Mouse (Mus musculus): ENCODE results near the gene Atxn2.
"Not testable (repeated sequence)": the region's sequence is repeated elsewhere in the genome, so short reads cannot be mapped to it uniquely, and the experiment has no call there.

The Atxn2 gene

DNA sequence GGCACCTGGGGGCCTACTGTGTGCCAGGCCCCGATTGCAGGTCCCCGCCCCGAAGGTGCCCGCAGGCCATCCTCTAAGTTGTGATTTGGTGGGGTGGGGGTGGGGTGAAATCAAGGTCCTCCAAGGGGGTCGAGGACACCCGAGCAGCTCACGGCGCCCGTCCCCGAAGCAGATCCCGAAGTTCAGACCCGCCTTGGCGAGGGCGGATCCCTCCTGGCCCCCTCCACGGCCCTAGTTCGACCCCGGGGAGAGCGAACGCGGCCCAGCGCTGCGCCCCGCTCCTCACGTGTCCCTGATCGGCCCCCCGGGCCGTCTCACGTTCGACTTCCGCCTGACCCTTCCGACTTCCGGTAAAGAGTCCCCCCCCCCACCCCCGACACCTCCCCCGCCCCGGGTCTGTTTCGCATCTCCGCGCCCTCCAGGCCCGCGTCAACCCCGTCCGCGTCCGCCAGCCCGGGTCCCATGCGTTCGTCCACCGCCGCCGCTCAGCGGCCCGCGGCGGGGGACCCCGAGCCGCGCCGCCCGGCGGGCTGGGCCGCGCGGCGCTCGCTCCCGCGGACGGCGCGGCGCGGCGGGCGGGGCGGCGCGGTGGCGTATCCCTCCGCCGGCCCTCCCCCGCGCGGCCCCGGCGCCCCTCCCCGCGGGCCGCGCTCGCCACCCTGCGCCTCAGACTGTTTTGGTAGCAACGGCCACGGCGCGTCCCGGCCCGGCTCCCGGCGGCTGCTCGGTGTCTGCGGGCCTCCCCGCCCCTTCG lies at the start of gene Atxn2:
TSS of gene Atxn2 (plus strand) at position 164 of the 754 bp plus-strand sequence.
- peak; percentile 75 for DNase-seq (ENCODE audit: low read depth, low spot score)

DNA sequence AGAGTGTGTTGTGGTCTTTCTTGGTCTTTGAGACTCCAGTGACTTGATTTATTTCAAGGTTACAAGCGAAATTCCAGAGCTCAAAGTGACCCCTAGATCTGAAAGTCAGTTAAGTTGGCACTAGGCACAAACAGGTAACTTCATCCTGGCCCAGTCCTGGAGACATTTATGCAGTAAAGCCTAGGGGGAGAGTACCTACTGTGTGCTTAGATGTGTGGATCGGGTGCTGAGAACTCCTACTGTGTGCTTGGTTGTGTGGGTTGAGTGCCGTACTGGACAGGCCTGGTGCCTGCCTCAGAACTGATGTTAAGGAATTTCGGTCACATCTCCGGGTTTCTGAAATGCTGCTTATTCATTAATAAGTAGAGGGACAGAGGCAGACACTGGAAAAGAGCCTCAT lies 49.6 kb upstream of the Atxn2 start:
- peak; percentile 16 for DNase-seq (ENCODE audit: low read depth, low spot score)

DNA sequence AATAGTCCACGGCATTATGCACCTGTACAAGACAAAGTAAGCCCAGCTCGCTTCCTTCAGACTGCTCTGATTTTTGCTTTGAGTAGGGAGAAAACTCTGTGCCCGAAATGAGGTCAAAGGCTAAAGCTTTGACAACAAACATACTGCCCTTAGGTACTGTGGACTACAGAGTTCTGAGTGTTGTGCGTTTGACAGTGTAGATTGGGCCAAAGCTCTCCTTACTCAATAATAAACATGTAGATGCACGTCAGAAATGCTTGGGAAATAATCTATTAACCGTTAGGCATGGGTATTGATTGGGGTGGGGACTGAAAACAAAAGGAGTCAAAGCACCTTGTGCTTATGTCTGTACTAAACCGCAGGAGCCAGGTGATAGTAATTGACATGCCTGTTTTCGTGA lies 47.7 kb upstream of the Atxn2 start:
- no peak for DNase-seq (ENCODE audit: low read depth, low spot score)

DNA sequence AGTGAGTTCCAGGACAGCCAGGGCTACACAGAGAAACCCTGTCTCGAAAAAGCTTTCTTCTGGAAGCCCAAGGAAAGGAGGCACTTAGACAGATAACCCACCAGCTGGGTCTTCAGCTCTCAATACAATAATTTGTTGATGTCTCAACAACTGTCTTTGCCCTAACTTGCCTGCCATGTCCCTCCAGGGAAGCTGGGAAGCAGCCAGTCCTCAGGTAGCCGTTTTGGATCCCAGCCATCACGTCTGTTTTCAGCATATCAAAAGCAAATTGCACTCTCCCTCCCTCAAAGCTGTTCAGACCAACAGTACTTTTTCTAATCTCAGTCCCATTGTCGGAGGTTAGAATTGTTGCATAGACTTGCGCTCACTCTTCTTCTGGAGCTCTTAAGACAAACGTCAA lies 47.1 kb upstream of the Atxn2 start:
- no peak for DNase-seq (ENCODE audit: low read depth, low spot score)

DNA sequence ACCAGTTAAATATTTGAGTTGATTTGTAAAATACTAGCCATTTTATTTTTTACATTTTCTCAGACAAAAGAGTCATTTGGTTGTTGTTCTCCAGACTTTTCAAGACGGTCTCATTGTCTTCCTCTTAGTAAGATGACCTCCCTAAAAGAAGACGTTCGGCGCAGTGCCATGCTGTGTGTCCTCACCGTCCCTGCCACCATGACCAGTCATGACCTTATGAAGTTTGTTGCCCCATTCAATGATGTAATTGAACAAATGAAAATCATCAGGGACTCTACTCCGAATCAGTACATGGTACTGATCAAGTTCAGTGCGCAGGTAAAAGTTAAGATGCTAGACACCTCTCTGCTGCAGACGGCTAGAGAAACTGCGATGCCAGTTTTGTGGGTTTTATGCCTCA lies 46.2 kb upstream of the Atxn2 start:
- no peak for DNase-seq (ENCODE audit: low read depth, low spot score)

DNA sequence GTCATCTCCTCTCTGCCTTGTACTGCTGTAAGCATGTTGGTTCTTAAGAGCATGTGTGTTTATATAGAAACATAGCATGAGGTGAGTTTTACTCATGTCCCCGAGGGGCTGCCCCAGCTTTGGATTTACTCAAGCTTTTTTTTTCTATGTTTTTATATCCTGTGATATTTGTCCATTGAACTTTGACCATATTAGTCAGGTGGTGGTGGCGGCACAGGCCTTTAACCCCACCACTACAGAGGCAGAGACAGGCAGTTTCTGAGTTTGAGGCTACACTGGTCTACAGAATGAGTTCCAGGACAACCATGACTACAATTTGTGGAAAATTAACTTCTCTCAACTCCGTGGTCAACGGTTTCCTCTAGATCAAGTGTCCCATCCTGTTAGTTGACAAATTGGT lies 44.1 kb upstream of the Atxn2 start:
- no peak for DNase-seq (ENCODE audit: low read depth, low spot score)

DNA sequence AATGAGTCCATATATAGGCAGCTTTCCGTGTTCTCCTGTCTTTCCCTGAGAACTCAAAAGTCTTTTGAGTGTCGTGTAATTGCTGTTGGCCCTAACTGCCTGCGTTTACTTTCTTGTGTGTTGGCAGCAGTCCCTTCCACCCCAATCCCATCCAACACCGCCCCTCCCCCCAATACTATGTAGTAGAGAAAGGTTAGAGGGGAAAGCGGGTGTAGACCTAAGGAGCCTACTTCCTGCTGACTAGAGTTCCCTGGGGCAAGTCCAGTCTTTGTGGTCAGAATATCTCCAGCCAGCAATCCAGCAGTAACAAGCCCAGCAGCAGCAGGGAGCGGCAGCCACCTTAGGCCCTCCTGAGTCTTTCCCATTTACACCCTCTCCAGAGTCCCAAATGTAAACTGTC lies 42.7 kb upstream of the Atxn2 start:
- DNase-seq (ENCODE audit: low read depth, low spot score): peak; percentile 65

DNA sequence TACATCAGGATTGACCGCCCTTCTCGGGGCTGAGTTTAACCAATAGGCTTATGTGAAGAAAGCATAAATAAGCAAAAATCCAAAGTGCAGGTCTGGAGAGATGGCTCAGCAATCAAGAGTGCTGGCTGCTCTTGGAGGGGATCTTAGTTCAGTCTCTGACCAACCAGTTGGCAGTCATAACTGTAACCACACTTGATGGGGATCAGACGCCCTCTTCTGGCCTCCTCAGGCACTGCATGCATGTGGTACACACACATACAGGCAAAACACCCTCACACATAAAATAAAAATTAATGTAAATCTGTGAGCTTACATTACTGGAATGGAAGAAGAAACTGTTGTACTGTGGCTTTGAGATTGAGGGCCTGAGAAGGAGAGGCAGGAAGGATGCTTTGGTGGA lies 40.7 kb upstream of the Atxn2 start:
- DNase-seq (ENCODE audit: low read depth, low spot score): peak; percentile 48

DNA sequence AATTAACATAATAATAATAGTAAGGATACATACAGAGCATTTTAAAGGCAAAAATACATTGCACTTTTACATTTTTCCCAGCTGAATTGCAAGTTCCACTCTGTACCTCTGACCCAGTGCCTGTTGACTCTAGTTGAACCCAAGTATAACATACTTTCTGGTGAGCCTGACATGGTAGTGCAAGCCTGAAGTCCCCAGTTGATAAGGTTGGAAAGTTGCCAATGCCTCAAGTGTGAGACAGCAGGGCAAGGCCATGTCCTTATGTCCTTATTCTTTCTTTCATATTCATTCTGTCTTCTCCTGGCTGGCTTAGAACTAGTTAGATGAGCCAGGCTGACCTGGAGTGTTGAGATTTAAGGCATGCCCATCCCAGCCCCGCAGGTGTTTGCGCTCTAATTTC lies 28.9 kb upstream of the Atxn2 start:
- no peak for DNase-seq (ENCODE audit: low read depth, low spot score)

DNA sequence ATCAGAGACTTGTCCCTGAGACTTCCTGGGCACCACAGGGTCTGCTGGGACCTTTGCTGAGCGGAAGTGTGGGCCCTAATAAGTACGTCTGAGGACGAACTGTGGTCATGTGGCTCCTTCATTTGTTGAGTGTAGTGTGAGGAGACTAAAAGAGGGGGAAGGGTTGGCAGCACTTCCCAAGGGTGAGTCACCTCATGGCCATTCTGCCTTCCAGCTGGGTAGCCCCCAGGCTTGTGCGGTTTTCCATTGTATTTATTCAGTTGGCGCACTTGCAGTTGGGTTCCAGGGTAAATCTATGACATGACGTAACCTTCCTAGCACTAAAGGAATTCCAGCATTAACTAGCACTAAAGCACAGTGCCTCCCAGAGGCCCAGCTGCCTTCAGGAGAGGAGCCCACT lies 25.6 kb upstream of the Atxn2 start:
- DNase-seq (ENCODE audit: low read depth, low spot score): peak; percentile 72

DNA sequence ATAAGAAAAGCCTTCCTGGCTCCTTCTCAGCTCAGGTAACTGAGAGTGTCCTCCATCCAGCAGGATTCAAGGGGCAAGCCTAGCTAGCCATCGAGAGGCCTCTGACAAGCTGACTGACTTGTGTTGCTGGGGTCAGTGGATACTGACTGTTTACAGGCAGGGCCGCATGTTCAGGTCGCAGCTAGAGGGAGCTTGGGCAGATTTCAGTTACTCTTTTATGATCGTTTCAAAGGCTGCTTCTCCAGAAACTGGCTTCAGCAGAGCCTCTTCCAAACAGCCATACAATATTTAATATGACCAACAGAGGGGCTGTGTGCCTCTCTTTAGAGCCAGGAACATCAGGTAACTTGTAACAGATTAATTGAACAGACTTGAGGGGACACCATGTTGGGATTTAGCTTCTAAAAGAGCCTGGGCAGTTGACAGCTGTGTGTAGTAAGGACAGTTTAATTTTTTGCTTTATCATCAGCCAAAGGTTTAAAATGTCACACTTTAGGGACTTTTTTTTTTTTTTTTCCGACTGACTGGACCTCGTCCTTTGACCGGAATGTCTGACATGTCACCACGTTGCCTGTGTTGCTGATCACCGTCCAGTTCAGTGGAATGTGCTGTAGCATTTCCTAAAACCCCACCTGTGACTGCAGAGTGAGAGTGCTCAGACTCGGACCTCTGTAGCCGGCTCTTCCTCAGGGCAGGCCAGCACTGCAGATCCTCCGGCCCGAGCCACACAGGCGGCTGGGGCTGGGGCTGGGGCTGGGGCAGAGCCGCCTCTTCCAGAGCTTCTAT lies 24.8 kb upstream of the Atxn2 start:
- DNase-seq (ENCODE audit: low read depth, low spot score): no peak

DNA sequence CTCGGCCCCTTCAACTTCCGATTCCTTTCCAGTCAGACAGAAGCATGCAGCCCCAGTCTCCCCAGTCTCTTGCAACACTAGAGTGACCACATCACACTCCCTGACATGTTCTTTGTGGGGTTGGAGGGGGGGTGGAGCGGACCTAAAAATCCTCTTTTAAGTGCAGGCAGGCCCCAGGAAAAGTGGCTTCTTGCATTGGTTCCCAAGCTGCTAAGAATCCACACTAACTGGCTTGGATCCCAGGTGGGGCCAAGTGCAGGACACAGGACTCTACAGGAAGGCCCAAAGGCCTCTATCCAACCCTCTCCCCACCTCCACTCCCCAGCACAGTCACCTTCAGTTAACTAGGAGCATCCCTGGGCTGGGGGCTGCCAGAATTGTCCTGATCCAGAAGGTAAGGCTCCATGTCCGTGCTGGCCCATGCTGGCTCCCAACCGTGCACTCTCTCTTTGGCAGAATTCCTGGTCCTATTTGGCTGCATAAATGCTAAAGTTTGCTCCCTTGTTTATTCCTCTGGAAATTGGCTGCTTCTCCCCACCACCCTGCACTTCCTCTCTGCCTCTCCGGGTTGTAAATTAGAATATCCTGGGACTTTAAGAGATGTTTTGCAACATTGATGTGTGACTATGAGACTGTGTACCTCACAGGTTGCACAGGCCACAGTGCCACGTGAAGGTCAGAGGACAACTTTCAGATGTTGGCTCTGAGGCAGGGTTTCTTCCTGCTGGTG lies 20.5 kb upstream of the Atxn2 start:
- DNase-seq (ENCODE audit: low read depth, low spot score): no peak

DNA sequence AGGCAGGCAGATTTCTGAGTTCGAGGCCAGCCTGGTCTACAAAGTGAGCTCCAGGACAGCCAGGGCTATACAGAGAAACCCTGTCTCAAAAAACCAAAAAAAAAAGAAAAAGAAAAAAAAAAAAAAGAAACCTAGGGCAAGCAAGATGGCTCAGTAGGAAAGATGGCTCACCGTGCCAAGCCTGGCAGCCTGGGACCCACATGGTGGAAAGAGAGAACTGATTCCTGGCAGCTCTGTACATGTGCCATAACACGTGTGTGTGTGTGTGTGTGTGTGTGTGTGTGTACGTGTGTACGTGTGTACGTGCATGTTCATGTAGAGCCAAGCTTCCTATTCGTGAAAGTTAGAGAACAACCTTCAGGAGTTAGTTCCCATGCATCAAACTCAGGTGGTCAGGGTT lies 19.7 kb upstream of the Atxn2 start:
- not testable (repeated sequence) for DNase-seq (ENCODE audit: low read depth, low spot score)

DNA sequence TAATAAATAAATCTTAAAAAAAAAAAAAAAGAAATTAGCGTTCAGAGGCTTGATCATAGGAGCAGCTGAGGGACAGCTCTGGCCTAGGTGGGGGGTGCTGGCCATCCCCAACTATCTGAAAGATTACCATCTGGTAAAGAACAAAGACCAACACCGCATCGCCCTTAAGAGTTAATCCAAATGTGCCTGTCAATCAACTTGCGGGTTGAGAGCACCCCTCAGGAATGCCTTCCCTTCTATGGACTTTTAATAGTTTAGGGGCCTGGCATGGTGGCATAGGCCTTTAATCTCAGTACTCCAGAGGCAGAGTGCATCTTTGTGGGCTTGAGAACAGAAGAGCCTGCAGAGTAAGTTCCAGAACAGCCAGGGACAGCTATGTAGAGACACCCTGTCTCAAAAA lies 18.2 kb upstream of the Atxn2 start:
- no peak for DNase-seq (ENCODE audit: low read depth, low spot score)

DNA sequence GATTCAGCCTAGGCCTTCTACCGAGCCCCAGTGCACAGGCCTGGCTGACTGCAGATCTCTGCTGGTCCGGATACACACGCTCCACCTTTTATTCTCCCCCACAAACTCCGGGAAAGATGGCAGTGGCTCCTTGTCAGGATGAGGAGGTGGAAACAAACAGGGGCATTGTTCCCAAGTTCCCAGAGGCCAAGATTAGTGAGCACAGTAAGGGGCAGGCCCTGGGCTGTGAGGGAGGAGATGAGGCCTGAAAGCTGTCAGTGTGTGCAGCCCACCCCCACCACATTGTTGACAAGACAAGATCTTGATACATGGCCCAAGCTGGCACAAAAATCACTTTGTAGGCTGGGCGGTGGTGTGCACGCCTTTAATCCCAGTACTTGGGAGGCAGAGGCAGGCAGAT lies 14.4 kb upstream of the Atxn2 start:
- no peak for DNase-seq (ENCODE audit: low read depth, low spot score)

DNA sequence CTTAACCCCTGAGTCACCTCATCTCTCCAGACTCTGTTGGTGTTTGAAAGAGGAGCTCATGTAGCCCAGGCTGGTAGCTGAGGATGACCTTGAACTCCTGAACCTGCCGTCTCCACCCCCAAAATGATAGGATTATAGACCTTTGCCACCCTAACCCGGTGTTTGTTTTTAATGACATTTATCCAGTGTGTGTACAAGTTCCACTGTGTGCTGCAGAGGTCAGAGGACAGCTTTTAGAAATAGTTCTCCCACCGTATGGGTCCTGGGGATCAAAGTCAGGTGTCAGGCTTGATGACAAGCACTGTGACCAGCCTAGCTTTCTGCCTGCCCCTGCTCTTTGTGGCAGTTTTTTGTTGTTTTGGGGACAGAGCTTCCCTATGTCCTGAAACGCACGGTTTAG lies 11.2 kb upstream of the Atxn2 start:
- no peak for DNase-seq (ENCODE audit: low read depth, low spot score)

DNA sequence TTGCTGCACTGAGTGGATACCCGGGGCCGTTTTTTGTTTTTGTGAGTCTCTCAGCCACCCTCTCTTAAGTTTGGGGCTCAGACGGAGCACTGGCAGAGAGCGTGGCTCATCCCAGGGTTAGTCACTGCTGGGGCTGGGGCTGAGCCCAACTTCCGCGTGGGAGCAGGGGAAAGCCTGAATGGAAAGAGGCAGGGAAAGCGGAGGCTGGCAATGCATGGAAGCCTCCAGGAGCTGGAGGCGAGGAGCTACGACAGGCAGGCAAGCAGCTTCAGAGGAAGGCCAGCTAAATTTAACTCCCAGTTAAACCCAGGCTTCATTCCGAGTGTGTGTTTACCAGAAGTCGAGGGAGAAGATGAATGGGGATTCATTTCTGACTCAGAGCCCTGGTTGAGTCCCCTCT lies 10.6 kb upstream of the Atxn2 start:
- DNase-seq (ENCODE audit: low read depth, low spot score): peak; percentile 72

DNA sequence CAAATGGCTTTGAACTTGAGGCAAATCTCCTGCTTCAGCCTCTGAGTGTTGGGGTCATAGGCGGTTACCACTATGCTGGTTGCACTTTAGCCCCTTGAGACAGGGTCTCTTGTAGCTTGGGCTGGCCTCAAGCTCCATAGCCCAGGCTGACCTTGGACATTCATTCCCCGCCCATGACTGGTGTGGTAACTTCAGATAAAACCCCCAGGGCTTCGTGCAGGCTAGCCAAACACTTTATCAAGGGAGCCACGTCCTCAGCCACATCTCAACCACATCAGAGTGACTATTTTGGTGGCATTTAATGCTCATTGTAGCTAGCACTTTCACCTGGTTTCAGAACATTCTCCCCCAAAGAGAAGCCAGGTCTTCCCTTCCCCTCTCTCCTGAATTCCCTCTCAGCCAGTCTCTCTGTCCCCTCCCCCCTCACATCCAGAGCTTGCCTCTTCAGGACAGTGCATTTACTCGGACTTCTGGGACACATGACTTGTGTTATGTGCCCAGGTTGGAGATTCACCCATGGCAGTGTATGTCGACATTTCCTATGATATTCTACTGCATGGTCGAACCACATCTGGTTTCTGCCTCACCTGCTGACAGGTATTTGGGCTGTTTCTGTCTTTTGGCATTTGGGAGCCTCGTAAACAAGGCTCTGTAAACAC lies 9.9 kb upstream of the Atxn2 start:
- peak; percentile 34 for DNase-seq (ENCODE audit: low read depth, low spot score)

DNA sequence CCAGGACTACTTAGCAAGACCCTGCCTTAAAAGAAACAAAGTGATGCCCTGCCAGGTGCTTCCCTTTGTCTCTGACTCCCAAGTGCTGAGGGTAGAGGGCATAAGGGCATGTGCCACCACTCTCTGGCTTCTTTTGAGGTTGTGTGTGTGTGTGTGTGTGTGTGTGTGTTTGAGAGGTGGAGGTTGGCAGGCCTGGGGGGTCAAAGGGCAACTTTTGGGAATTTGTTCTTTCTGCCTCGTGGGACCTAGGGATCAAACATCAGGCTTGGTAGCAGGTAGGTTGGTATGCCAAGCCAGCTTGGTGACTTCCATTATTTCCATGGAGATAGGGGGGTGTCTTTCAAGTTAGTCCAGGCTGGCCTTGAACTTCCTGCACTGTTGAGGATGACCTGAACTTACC lies 7.8 kb upstream of the Atxn2 start:
- DNase-seq (ENCODE audit: low read depth, low spot score): no peak

DNA sequence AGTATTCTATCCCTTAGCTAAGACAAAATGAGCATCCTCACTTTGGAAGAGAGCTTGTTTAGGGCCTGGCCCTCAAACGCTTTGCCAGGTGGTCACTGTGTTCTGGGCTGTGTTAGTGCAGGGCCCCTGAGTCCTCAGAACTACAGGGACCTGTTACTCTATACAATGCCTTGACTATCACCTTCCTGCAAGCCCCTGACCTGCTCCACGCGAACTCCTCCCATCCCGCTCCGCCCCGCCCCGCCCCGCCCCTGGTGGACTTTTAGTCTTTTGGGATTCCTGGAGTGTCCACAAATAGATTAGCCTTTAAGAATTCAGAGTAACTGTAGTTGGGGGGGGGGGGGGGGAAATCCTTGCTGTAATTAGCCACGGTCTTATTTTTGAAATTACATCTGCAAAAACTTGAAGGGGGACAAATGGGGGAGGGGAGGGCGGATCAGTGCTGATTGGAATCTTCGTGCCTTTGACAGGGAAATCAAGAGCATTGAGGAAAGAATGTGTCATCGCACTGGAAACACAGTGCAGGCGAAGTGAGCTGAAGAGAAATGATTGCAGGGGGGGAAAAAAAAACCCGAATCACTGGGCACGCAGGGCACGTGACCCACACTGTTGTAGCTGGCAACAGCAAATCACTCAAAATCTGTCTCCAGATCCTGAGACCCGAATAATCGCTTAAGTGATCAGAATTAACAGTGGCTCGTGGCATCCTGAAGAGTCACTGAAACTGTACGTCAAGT lies 6.5 kb upstream of the Atxn2 start:
- no peak for DNase-seq (ENCODE audit: low read depth, low spot score)

DNA sequence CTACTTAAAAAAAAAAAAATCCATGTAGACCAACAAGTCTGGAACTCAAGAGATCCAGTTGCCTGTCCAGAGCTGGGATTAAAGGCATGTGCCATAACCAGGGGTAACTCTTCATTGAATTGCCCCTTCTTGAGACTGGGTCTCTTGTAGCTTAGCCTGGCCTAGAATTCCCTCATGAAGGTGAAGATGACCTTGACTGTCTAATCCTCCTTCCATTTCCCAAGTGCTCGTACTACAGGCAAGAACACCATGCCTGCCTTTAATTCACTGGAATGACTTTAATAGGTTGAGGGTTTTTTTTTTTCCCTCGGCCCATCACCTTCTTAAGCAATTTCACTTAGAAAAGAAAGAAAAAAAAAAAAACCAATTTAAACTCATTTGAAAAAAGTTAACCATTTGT lies 735 bp upstream of the Atxn2 start:
- no peak for DNase-seq (ENCODE audit: low read depth, low spot score)

DNA sequence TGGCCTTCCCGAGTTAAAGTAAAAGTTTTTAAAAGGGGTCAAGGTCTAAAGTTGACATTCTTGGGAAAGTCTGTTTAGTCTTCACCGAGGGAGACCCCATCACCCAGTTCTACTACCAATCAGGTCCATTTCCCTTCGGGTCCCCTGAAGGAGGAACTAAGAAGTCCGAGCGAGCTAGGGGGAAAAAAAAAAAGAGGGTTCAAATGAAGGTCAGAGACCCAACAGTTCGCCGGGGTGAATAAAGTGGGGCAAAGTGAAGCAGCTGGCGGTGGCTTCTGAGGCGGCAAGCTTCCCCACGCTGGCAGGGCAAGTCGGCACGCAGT lies 325 bp upstream of the Atxn2 start:
- peak; percentile 61 for DNase-seq (ENCODE audit: low read depth, low spot score)

Data from 3T3-L1 (cell line).